Mouse (Mus musculus): ENCODE measurements around the gene Frmpd4.

Gene Frmpd4

DNA sequence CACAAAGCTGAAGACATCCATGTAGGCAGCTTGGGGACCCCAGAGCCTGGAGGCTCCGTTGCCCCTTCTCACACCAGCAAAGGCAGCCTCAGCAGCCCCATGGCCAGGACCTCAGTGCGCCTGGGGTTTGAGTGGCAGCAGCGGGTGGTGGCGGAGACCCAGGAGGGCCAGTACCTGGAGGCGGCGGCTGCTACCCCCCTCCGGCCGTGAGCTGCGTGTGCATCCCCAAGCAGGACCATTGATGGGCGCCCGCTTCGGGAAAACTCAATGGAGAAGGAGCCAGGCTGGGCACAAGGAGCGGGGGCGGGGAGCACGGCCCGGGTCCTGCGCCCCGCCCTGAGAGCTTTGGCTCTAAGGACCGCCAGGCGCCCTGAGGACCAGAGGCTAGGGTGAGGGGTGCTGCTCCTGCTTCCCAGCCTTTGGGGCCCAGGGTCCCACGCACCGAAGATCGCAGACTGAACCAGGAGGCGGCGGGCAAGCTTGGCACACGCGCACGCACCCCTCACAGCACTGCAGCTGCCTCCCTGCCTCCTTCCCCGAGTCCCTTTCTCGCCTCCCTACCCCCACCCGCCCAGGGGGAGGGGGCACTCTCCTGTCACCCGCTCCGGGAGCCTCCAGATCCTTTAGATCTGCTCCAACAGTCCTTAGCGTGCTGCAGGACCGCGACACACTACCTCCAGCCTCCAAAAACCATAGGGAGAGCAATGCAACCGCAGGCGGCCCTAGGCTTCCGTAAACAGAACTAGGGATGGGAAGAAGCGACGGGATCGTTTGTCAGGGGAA lies 454.0 kb downstream of the Frmpd4 start:
- H3K4me3 ChIP-seq (replicated peaks; ENCODE audit: low read length): peak overlapping the region; percentile 76
- no peaks in the 10 kb centered on the region for H3K36me3 ChIP-seq (ENCODE audit: insufficient read depth, low read length)
- H3K4me1 ChIP-seq (replicated peaks; ENCODE audit: low read depth, low read length): no peaks in the 10 kb centered on the region
- TF ChIP-seq NANOG (IDR thresholded peaks at IDR 0.05; ENCODE audit: borderline replicate concordance, low read length) (no peak), POU5F1 (IDR thresholded peaks at IDR 0.05; ENCODE audit: borderline replicate concordance, low read length) (no peak), CTCF (conservative IDR thresholded peaks at IDR 0.05; ENCODE audit: low read length) (no peak)
- H3K9me3 ChIP-seq (ENCODE audit: low read length): no peaks in the 10 kb centered on the region; the same call in 1 of the 2 replicates
- peaks cover 22% of the 10 kb centered on the region for H3K27me3 ChIP-seq (ENCODE audit: insufficient read depth, low read length)

DNA sequence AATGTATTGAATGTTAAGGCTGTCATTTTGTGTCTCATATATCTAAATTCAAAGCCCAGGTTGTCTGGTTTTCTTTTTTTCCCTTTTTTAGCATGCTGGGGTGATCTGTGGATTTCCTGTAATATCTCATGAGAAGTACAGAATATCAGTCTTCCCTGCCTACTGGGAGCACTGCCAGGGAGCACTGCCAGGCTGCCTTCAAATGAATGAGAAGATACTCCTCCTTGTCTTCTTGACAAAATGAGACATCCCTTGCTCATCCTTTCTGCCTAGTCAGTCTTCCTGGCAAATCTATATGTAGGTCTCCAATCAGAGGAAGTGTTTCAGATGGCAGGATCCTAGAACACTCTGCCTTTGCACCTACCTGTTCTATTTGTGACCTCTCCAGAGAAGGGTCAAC lies 535.4 kb downstream of the Frmpd4 start:
- Histone ChIP-seq H3K4me3 (replicated peaks; ENCODE audit: low read length) (no peak overlapping the region), H3K27me3 (ENCODE audit: insufficient read depth, low read length) (no peaks in the 10 kb centered on the region), H3K4me1 (replicated peaks; ENCODE audit: low read depth, low read length) (no peaks in the 10 kb centered on the region), H3K36me3 (ENCODE audit: insufficient read depth, low read length) (no peaks in the 10 kb centered on the region), H3K9me3 (ENCODE audit: low read length) (no peaks in the 10 kb centered on the region)
- no peak for TF ChIP-seq POU5F1 (IDR thresholded peaks at IDR 0.05; ENCODE audit: borderline replicate concordance, low read length)
- no peak for TF ChIP-seq CTCF (conservative IDR thresholded peaks at IDR 0.05; ENCODE audit: low read length)

DNA sequence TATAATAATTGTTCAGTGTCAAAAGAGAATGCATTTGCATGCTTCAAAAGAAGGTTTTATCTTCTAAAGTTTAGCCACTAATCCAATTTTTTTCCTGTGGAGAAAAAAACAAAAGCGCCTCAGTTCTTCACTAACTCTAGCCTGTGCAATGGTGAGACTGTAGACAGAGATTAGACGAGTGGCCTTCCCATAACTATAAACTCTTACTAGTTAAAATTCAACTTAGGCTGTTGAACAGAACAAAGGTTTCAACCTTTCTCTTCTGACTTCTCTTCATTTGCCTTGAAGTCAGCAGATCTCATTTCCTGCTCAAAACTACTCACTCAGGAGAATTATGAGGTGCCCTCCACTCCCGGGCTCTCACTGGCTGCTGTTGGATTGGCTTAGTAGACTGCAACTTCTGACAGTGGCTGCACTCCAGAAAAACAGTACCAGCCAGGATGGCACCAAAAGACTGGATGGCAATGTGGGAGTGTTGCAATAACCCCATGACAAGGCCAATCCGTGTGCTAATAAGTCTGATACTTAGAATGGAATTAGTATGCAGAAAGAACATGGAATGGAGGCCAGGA lies 556.4 kb downstream of the Frmpd4 start:
- no peak for TF ChIP-seq CTCF (conservative IDR thresholded peaks at IDR 0.05; ENCODE audit: low read length)
- no peak for TF ChIP-seq POU5F1 (IDR thresholded peaks at IDR 0.05; ENCODE audit: borderline replicate concordance, low read length)
- TF ChIP-seq NANOG (IDR thresholded peaks at IDR 0.05; ENCODE audit: borderline replicate concordance, low read length): no peak
- Histone ChIP-seq H3K9me3 (ENCODE audit: low read length) (no peaks in the 10 kb centered on the region), H3K4me3 (replicated peaks; ENCODE audit: low read length) (no peak overlapping the region), H3K27me3 (ENCODE audit: insufficient read depth, low read length) (no peaks in the 10 kb centered on the region), H3K36me3 (ENCODE audit: insufficient read depth, low read length) (no peaks in the 10 kb centered on the region), H3K4me1 (replicated peaks; ENCODE audit: low read depth, low read length) (no peaks in the 10 kb centered on the region)

DNA sequence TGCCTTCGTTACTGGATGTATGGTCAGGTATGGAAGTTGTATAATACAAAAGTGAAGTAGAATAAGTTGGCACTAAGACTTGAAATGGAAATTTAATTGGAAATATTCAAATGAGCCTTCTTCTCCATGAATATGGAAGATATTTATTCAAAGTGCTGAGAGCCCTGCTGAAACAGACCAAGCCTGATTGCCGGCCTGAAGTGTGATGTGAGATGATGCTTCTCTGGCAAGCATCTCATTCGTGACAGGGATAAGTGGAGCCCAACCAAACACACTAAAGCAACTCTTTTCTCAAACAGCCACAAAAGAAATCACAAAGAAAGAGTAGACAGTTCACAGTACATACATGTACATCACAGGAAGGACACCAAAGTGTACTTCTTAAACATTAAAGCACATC lies 559.2 kb downstream of the Frmpd4 start:
- H3K4me1 ChIP-seq (replicated peaks; ENCODE audit: low read depth, low read length): no peaks in the 10 kb centered on the region
- H3K4me3 ChIP-seq (replicated peaks; ENCODE audit: low read length): no peak overlapping the region
- H3K9me3 ChIP-seq (ENCODE audit: low read length): no peaks in the 10 kb centered on the region
- no peak for TF ChIP-seq NANOG (IDR thresholded peaks at IDR 0.05; ENCODE audit: borderline replicate concordance, low read length)
- TF ChIP-seq CTCF (conservative IDR thresholded peaks at IDR 0.05; ENCODE audit: low read length): no peak
- TF ChIP-seq POU5F1 (IDR thresholded peaks at IDR 0.05; ENCODE audit: borderline replicate concordance, low read length): no peak
- H3K36me3 ChIP-seq (ENCODE audit: insufficient read depth, low read length): no peaks in the 10 kb centered on the region
- no peaks in the 10 kb centered on the region for H3K27me3 ChIP-seq (ENCODE audit: insufficient read depth, low read length)

DNA sequence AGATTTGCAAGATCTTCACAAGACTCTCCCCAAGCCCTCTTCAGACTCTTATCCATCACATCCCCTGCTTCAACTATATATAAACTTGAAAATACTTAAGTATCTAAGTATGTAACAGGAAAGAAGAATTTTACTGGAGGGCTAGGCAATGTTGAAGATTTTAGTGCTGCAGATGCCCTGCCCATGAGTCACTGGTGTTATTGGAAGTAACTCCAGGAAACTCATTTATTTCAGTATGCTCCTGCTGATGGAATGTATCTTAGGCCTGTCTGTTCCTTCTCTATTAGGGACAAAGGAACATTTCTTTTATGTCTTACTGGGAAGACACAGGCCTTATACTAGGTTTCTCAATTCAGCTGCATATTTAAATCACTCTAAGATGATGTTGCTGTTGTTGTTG lies 592.2 kb downstream of the Frmpd4 start:
- H3K9me3 ChIP-seq (ENCODE audit: low read length): no peaks in the 10 kb centered on the region
- H3K27me3 ChIP-seq (ENCODE audit: insufficient read depth, low read length): no peaks in the 10 kb centered on the region
- no peaks in the 10 kb centered on the region for H3K4me1 ChIP-seq (replicated peaks; ENCODE audit: low read depth, low read length)
- no peak overlapping the region for H3K4me3 ChIP-seq (replicated peaks; ENCODE audit: low read length)
- TF ChIP-seq POU5F1 (IDR thresholded peaks at IDR 0.05; ENCODE audit: borderline replicate concordance, low read length) (no peak), NANOG (IDR thresholded peaks at IDR 0.05; ENCODE audit: borderline replicate concordance, low read length) (no peak), CTCF (conservative IDR thresholded peaks at IDR 0.05; ENCODE audit: low read length) (no peak)
- no peaks in the 10 kb centered on the region for H3K36me3 ChIP-seq (ENCODE audit: insufficient read depth, low read length)

DNA sequence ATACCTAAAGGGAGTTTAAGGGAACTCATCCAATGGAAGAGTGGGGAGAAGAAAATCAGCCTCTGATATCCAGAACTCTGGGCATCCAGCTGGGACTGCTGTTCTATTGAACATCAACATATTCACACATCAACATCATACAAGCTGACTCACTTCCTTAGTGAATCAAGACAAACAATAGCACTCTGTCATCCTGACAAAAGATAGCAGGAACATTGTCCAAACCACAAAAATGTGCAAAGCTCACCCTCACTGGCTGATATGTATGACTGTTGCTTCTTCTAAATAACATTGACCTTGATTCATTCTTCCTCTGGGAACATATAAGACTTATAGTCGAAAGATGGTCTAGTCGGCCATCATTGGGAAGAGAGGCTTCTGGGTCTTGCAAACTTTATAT lies 625.8 kb downstream of the Frmpd4 start:
- H3K27me3 ChIP-seq (ENCODE audit: insufficient read depth, low read length): no peaks in the 10 kb centered on the region

DNA sequence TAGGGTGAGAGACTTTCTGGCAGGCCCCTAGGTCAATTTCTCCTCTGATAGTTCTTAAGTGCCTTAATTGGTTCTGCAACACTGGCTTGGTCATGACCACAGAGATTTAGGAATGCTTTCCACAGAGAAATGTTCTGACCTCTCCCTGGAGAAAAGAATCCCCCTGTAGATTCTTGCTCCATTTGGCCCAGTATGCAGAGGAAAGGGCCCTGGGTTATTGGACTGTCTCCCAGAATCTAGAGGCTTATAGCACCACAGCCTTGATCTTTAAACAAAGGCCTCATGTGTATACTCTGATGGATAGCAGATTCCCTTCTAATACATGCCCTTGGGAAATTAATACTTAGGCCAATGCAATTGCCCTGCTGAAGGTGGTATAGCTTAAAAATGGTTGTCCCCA lies 667.5 kb downstream of the Frmpd4 start:
- Histone ChIP-seq H3K4me1 (replicated peaks; ENCODE audit: low read depth, low read length) (no peaks in the 10 kb centered on the region), H3K27me3 (ENCODE audit: insufficient read depth, low read length) (no peaks in the 10 kb centered on the region), H3K4me3 (replicated peaks; ENCODE audit: low read length) (no peak overlapping the region), H3K36me3 (ENCODE audit: insufficient read depth, low read length) (no peaks in the 10 kb centered on the region), H3K9me3 (ENCODE audit: low read length) (no peaks in the 10 kb centered on the region)
- TF ChIP-seq POU5F1 (IDR thresholded peaks at IDR 0.05; ENCODE audit: borderline replicate concordance, low read length): no peak
- TF ChIP-seq NANOG (IDR thresholded peaks at IDR 0.05; ENCODE audit: borderline replicate concordance, low read length): no peak
- no peak for TF ChIP-seq CTCF (conservative IDR thresholded peaks at IDR 0.05; ENCODE audit: low read length)

More for the DNA sequence above, 625.8 kb downstream of the Frmpd4 start:
- no peak for TF ChIP-seq NANOG (IDR thresholded peaks at IDR 0.05; ENCODE audit: borderline replicate concordance, low read length)
- TF ChIP-seq CTCF (conservative IDR thresholded peaks at IDR 0.05; ENCODE audit: low read length): no peak
- TF ChIP-seq POU5F1 (IDR thresholded peaks at IDR 0.05; ENCODE audit: borderline replicate concordance, low read length): no peak
- no peaks in the 10 kb centered on the region for H3K36me3 ChIP-seq (ENCODE audit: insufficient read depth, low read length)
- no peaks in the 10 kb centered on the region for H3K9me3 ChIP-seq (ENCODE audit: low read length)
- H3K4me3 ChIP-seq (replicated peaks; ENCODE audit: low read length): no peak overlapping the region
- H3K4me1 ChIP-seq (replicated peaks; ENCODE audit: low read depth, low read length): no peaks in the 10 kb centered on the region

DNA sequence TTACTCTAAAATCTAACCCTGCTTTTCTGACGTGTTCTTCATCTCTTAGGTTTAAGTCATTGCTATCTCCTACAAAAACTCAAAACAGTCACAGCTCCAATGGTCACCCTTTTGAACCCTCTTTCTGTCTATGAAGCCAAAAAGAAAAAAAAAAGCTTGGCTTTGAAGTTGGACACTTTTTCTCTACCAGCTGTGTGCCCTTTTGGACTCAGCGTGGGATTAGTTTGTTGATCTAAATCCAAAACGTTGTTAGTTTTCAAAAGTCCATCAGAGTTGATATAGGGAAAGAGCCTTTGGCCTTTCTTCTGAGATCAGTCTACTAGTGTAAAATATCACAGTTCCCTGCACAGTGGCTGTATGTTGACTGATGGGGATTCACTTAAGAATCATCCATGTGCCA lies 676.0 kb downstream of the Frmpd4 start:
- Histone ChIP-seq H3K4me1 (replicated peaks; ENCODE audit: low read depth, low read length) (no peaks in the 10 kb centered on the region), H3K4me3 (replicated peaks; ENCODE audit: low read length) (no peak overlapping the region), H3K27me3 (ENCODE audit: insufficient read depth, low read length) (no peaks in the 10 kb centered on the region), H3K9me3 (ENCODE audit: low read length) (no peaks in the 10 kb centered on the region), H3K36me3 (ENCODE audit: insufficient read depth, low read length) (no peaks in the 10 kb centered on the region)
- TF ChIP-seq POU5F1 (IDR thresholded peaks at IDR 0.05; ENCODE audit: borderline replicate concordance, low read length): no peak
- TF ChIP-seq CTCF (conservative IDR thresholded peaks at IDR 0.05; ENCODE audit: low read length): no peak
- TF ChIP-seq NANOG (IDR thresholded peaks at IDR 0.05; ENCODE audit: borderline replicate concordance, low read length): no peak
